Mouse (Mus musculus): ENCODE measurements around the gene Cycs. TPM values are rescaled to one million over a fixed set of nuclear protein-coding genes. Genes with fewer than 3 reads are reported as not detected.

Gene Cycs
- polyA plus RNA-seq, 2 experiments: 35.9 to 53.8 TPM

GRCm38 (mm10) chr6:50535346-50535745 is 31.0 kb downstream of the Cycs start:
- Histone ChIP-seq H3K4me1 (ENCODE audit: control insufficient read depth, insufficient read depth, low read length) (peaks cover 7% of the 10 kb centered on the region), H3K9ac (ENCODE audit: low read depth, low read length, severe bottlenecking) (no peak overlapping the region), H3K27ac (replicated peaks; ENCODE audit: low read depth, low read length) (no peak overlapping the region), H3K4me3 (replicated peaks; ENCODE audit: low read length) (no peak overlapping the region), H3K36me3 (ENCODE audit: control insufficient read depth, insufficient read depth, low read length) (no peaks in the 10 kb centered on the region), H3K9me3 (ENCODE audit: control insufficient read depth, low read length) (no peaks in the 10 kb centered on the region), H3K4me2 (replicated peaks; ENCODE audit: low read depth, low read length, severe bottlenecking) (no peak overlapping the region), H3K27me3 (ENCODE audit: control insufficient read depth, insufficient read depth, low read length) (no peaks in the 10 kb centered on the region)
- no peak for TF ChIP-seq POLR2A (IDR thresholded peaks at IDR 0.05; ENCODE audit: borderline replicate concordance, extremely low read depth, insufficient read depth, insufficient read length)
- WGBS: 90% methylated on average over 3 of the region's 3 CpGs
- no peak for DNase-seq (ENCODE audit: low spot score)
- ATAC-seq (ENCODE audit: low FRiP score, low read depth): no peak

GRCm38 (mm10) chr6:50531920-50532319 is 34.4 kb downstream of the Cycs start:
- Histone ChIP-seq H3K27me3 (ENCODE audit: control insufficient read depth, insufficient read depth, low read length) (no peaks in the 10 kb centered on the region), H3K4me3 (replicated peaks; ENCODE audit: low read length) (no peak overlapping the region), H3K4me2 (replicated peaks; ENCODE audit: low read depth, low read length, severe bottlenecking) (no peak overlapping the region), H3K4me1 (ENCODE audit: control insufficient read depth, insufficient read depth, low read length) (peaks cover 21% of the 10 kb centered on the region), H3K27ac (replicated peaks; ENCODE audit: low read depth, low read length) (no peak overlapping the region), H3K9me3 (ENCODE audit: control insufficient read depth, low read length) (no peaks in the 10 kb centered on the region), H3K9ac (ENCODE audit: low read depth, low read length, severe bottlenecking) (no peak overlapping the region), H3K36me3 (ENCODE audit: control insufficient read depth, insufficient read depth, low read length) (no peaks in the 10 kb centered on the region)
- whole genome bisulfite sequencing: 40% methylated on average over 8 of the region's 8 CpGs
- no peak for ATAC-seq (ENCODE audit: low FRiP score, low read depth)
- DNase-seq (ENCODE audit: low spot score): no peak
- TF ChIP-seq POLR2A (IDR thresholded peaks at IDR 0.05; ENCODE audit: borderline replicate concordance, extremely low read depth, insufficient read depth, insufficient read length): no peak

GRCm38 (mm10) chr6:50531003-50531402 is 35.3 kb downstream of the Cycs start:
- H3K27me3 ChIP-seq (ENCODE audit: control insufficient read depth, insufficient read depth, low read length): no peaks in the 10 kb centered on the region
- peaks cover 26% of the 10 kb centered on the region for H3K4me1 ChIP-seq (ENCODE audit: control insufficient read depth, insufficient read depth, low read length)
- 71% methylated on average over 3 of the region's 3 CpGs for WGBS
- H3K36me3 ChIP-seq (ENCODE audit: control insufficient read depth, insufficient read depth, low read length): no peaks in the 10 kb centered on the region
- H3K9me3 ChIP-seq (ENCODE audit: control insufficient read depth, low read length): no peaks in the 10 kb centered on the region
- H3K4me3 ChIP-seq (replicated peaks; ENCODE audit: low read length): no peak overlapping the region
- ATAC-seq (ENCODE audit: low FRiP score, low read depth): no peak
- DNase-seq (ENCODE audit: low spot score): no peak
- H3K9ac ChIP-seq (ENCODE audit: low read depth, low read length, severe bottlenecking): no peak overlapping the region
- no peak overlapping the region for H3K27ac ChIP-seq (replicated peaks; ENCODE audit: low read depth, low read length)
- TF ChIP-seq POLR2A (IDR thresholded peaks at IDR 0.05; ENCODE audit: borderline replicate concordance, extremely low read depth, insufficient read depth, insufficient read length): no peak
- no peak overlapping the region for H3K4me2 ChIP-seq (replicated peaks; ENCODE audit: low read depth, low read length, severe bottlenecking)

- Histone ChIP-seq H3K36me3 (ENCODE audit: control insufficient read depth, insufficient read depth, low read length) (no peaks in the 10 kb centered on the region), H3K27ac (replicated peaks; ENCODE audit: low read depth, low read length) (no peak overlapping the region), H3K4me1 (ENCODE audit: control insufficient read depth, insufficient read depth, low read length) (peaks cover 26% of the 10 kb centered on the region), H3K4me3 (replicated peaks; ENCODE audit: low read length) (no peak overlapping the region), H3K9ac (ENCODE audit: low read depth, low read length, severe bottlenecking) (no peak overlapping the region), H3K4me2 (replicated peaks; ENCODE audit: low read depth, low read length, severe bottlenecking) (no peak overlapping the region), H3K27me3 (ENCODE audit: control insufficient read depth, insufficient read depth, low read length) (no peaks in the 10 kb centered on the region), H3K9me3 (ENCODE audit: control insufficient read depth, low read length) (no peaks in the 10 kb centered on the region)
- no peak for ATAC-seq (ENCODE audit: low FRiP score, low read depth)
- WGBS: 79% methylated on average over 11 of the region's 11 CpGs
- no peak for DNase-seq (ENCODE audit: low spot score)
- TF ChIP-seq POLR2A (IDR thresholded peaks at IDR 0.05; ENCODE audit: borderline replicate concordance, extremely low read depth, insufficient read depth, insufficient read length): no peak
Observed at GRCm38 (mm10) chr6:50529194-50529593, 37.1 kb downstream of the Cycs start.

- no peaks in the 10 kb centered on the region for H3K9me3 ChIP-seq (ENCODE audit: control insufficient read depth, low read length)
- H3K4me2 ChIP-seq (replicated peaks; ENCODE audit: low read depth, low read length, severe bottlenecking): no peak overlapping the region
- H3K4me1 ChIP-seq (ENCODE audit: control insufficient read depth, insufficient read depth, low read length): peaks cover 26% of the 10 kb centered on the region
- 33% methylated on average over 9 of the region's 9 CpGs for WGBS
- no peak overlapping the region for H3K9ac ChIP-seq (ENCODE audit: low read depth, low read length, severe bottlenecking)
- no peaks in the 10 kb centered on the region for H3K36me3 ChIP-seq (ENCODE audit: control insufficient read depth, insufficient read depth, low read length)
- H3K4me3 ChIP-seq (replicated peaks; ENCODE audit: low read length): no peak overlapping the region
- no peak for ATAC-seq (ENCODE audit: low FRiP score, low read depth)
- H3K27me3 ChIP-seq (ENCODE audit: control insufficient read depth, insufficient read depth, low read length): no peaks in the 10 kb centered on the region
- no peak for DNase-seq (ENCODE audit: low spot score)
- H3K27ac ChIP-seq (replicated peaks; ENCODE audit: low read depth, low read length): no peak overlapping the region
- TF ChIP-seq POLR2A (IDR thresholded peaks at IDR 0.05; ENCODE audit: borderline replicate concordance, extremely low read depth, insufficient read depth, insufficient read length): no peak
Observed at GRCm38 (mm10) chr6:50527416-50527815, 38.9 kb downstream of the Cycs start.

- Histone ChIP-seq H3K4me3 (replicated peaks; ENCODE audit: low read length) (no peak overlapping the region), H3K9ac (ENCODE audit: low read depth, low read length, severe bottlenecking) (no peak overlapping the region), H3K4me1 (ENCODE audit: control insufficient read depth, insufficient read depth, low read length) (peaks cover 21% of the 10 kb centered on the region), H3K36me3 (ENCODE audit: control insufficient read depth, insufficient read depth, low read length) (no peaks in the 10 kb centered on the region), H3K27ac (replicated peaks; ENCODE audit: low read depth, low read length) (no peak overlapping the region; the same call in 1 of the 2 replicates), H3K27me3 (ENCODE audit: control insufficient read depth, insufficient read depth, low read length) (no peaks in the 10 kb centered on the region), H3K4me2 (replicated peaks; ENCODE audit: low read depth, low read length, severe bottlenecking) (no peak overlapping the region), H3K9me3 (ENCODE audit: control insufficient read depth, low read length) (no peaks in the 10 kb centered on the region)
- ATAC-seq (ENCODE audit: low FRiP score, low read depth) (peak; percentile 44; the same call in 1 of the 2 replicates), DNase-seq (ENCODE audit: low spot score) (peak; percentile 92)
- no peak for TF ChIP-seq POLR2A (IDR thresholded peaks at IDR 0.05; ENCODE audit: borderline replicate concordance, extremely low read depth, insufficient read depth, insufficient read length)
- 18% methylated on average over 7 of the region's 7 CpGs for WGBS
Observed at GRCm38 (mm10) chr6:50526597-50527024, 39.7 kb downstream of the Cycs start.

All from limb, embryonic 14.5 days (tissue).